Mouse (Mus musculus) ES-E14 (cell line): Measurements from ENCODE around the gene H2al1c. TPM values are rescaled to one million over a fixed set of nuclear protein-coding genes. Genes with fewer than 3 reads are reported as not detected.
"Not testable (repeated sequence)": the region's sequence is repeated elsewhere in the genome, so short reads cannot be mapped to it uniquely, and the experiment has no call there.

Source experiments
- DNase-seq: peaks from one replicate; pipeline ENCODE4 v3.0.0-alpha.2; 2013; ENCODE audit warnings: low read depth, low spot score
- H3K27ac ChIP-seq: 2 replicates; pipeline ENCODE4 v1.5.1; 2012; ENCODE audit warnings: low read depth, mild to moderate bottlenecking, low read length, moderate library complexity, mixed read lengths; ENCODE audit not compliant: poor library complexity, insufficient read depth, severe bottlenecking
- H3K36me3 ChIP-seq: 2 replicates; pipeline ENCODE4 v1.6.1; 2012; ENCODE audit warnings: mild to moderate bottlenecking, low read length, moderate library complexity, mixed read lengths; ENCODE audit not compliant: control insufficient read depth, poor library complexity, insufficient read depth, severe bottlenecking
- H3K4me1 ChIP-seq, 2 experiments: fragments of 150-350 bp in 1 of 2; sonication (generic) in 1 of 2; 2 replicates each; pipeline ENCODE4 v1.6.1; 2012; ENCODE audit warnings: low read length in 2 of 2, mild to moderate bottlenecking in 1 of 2, mixed read lengths in 1 of 2; ENCODE audit not compliant: control insufficient read depth in 2 of 2, insufficient read depth in 2 of 2, poor library complexity in 1 of 2
- H3K4me3 ChIP-seq, 2 experiments: fragments of 150-350 bp in 1 of 2; sonication (generic) in 1 of 2; 2 replicates each; pipeline ENCODE4 v1.5.1; 2012; ENCODE audit warnings: low read length in 2 of 2, low read depth in 1 of 2, mild to moderate bottlenecking in 1 of 2, mixed read lengths in 1 of 2; ENCODE audit not compliant: insufficient read depth in 1 of 2, poor library complexity in 1 of 2, severe bottlenecking in 1 of 2
- H3K9ac ChIP-seq: 2 replicates; pipeline ENCODE4 v1.6.1; 2012; ENCODE audit warnings: low read depth, mild to moderate bottlenecking, low read length, mixed read lengths; ENCODE audit not compliant: poor library complexity, insufficient read depth, severe bottlenecking
- H3K9me3 ChIP-seq: fragments of 150-350 bp; sonication (generic); 2 replicates; pipeline ENCODE4 v1.6.1; 2012; ENCODE audit warnings: low read depth, mild to moderate bottlenecking, low read length; ENCODE audit not compliant: control insufficient read depth, insufficient read depth
- CHD2 ChIP-seq: IDR thresholded peaks from 2 replicates; pipeline ENCODE4 v1.6.1; 2014; ENCODE audit warnings: mild to moderate bottlenecking, low read depth, low read length, inconsistent platforms
- HCFC1 ChIP-seq: IDR thresholded peaks from 2 replicates; pipeline ENCODE4 v1.6.1; 2012; ENCODE audit warnings: low read length, inconsistent platforms, borderline replicate concordance; ENCODE audit not compliant: insufficient read depth
- MAFK ChIP-seq: IDR thresholded peaks from 2 replicates; pipeline ENCODE4 v1.6.1; 2014; ENCODE audit warnings: mild to moderate bottlenecking, low read depth, low read length, inconsistent platforms; ENCODE audit not compliant: insufficient read depth
- ZC3H11A ChIP-seq: IDR thresholded peaks from 2 replicates; pipeline ENCODE4 v1.6.1; 2012; ENCODE audit warnings: low read depth, mild to moderate bottlenecking, inconsistent platforms, low read length, borderline replicate concordance
- ZNF384 ChIP-seq: IDR thresholded peaks from 2 replicates; pipeline ENCODE4 v1.6.1; 2012; ENCODE audit warnings: low read depth, low read length, inconsistent platforms
- in situ Hi-C, 2 experiments: fragments of 600-800 bp; cut with MboI; formaldehyde crosslinking; loops; one replicate each; pipeline ENCODE4 v1.15.1; 2025; ENCODE audit warnings: low sequenced_read_pairs in 2 of 2, inconsistent platforms in 1 of 2; ENCODE audit not compliant: unreplicated experiment in 2 of 2
- total RNA-seq: library from RNA; depleted of rRNA; stranded (reverse); fragments of 300-350 nt; gene quantifications from 2 replicates; pipeline ENCODE4 v1.2.3, GENCODE M21; 2012; rRNA removed

H2al1c gene
- total RNA-seq, result not detected in 2 replicates

- H3K4me3 ChIP-seq, H3K9ac ChIP-seq, in situ Hi-C loops, H3K4me1 ChIP-seq, H3K9me3 ChIP-seq, DNase-seq, H3K27ac ChIP-seq, H3K36me3 ChIP-seq: not testable (repeated sequence)
Observed at GRCm38 (mm10) chrX:11305355-11305754, at the start of gene H2al1c. TSS of gene H2al1c (plus strand) at chrX:11305655.

- H3K4me3 ChIP-seq, result no peak overlapping the region
- H3K9ac ChIP-seq, result no peak overlapping the region
- H3K9me3 ChIP-seq, result no peaks in the 10 kb centered on the region
- no peaks in the 10 kb centered on the region for H3K4me1 ChIP-seq
- no peak overlapping the region for H3K27ac ChIP-seq
- TF ChIP-seq ZC3H11A (no peak), MAFK (no peak), ZNF384 (no peak), CHD2 (no peak)
- in situ Hi-C loops, result no loop called here
- H3K36me3 ChIP-seq, result no peaks in the 10 kb centered on the region
- no peak for DNase-seq
Observed at GRCm38 (mm10) chrX:11264918-11265317, 40.5 kb upstream of the H2al1c start.

GRCm38 (mm10) chrX:11267791-11268190 is 37.7 kb upstream of the H2al1c start:
- no peak for DNase-seq
- Histone ChIP-seq H3K9ac (no peak overlapping the region), H3K4me3 (no peak overlapping the region), H3K9me3 (no peaks in the 10 kb centered on the region), H3K27ac (no peak overlapping the region), H3K4me1 (no peaks in the 10 kb centered on the region), H3K36me3 (no peaks in the 10 kb centered on the region)
- in situ Hi-C loops, result no loop called here
- TF ChIP-seq MAFK (no peak), ZC3H11A (no peak), CHD2 (no peak), ZNF384 (no peak), HCFC1 (no peak)

GRCm38 (mm10) chrX:11269074-11269473 is 36.4 kb upstream of the H2al1c start:
- in situ Hi-C loops, result no loop called here
- H3K4me1 ChIP-seq, result no peaks in the 10 kb centered on the region
- H3K36me3 ChIP-seq, result no peaks in the 10 kb centered on the region
- TF ChIP-seq MAFK (no peak), HCFC1 (no peak), CHD2 (no peak), ZNF384 (no peak)
- no peaks in the 10 kb centered on the region for H3K9me3 ChIP-seq
- no peak overlapping the region for H3K27ac ChIP-seq
- no peak for DNase-seq
- no peak overlapping the region for H3K4me3 ChIP-seq
- no peak overlapping the region for H3K9ac ChIP-seq

GRCm38 (mm10) chrX:11273190-11273589 is 32.3 kb upstream of the H2al1c start:
- TF ChIP-seq ZC3H11A (no peak), HCFC1 (no peak), ZNF384 (no peak), CHD2 (no peak), MAFK (no peak)
- Histone ChIP-seq H3K36me3 (no peaks in the 10 kb centered on the region), H3K4me3 (no peak overlapping the region), H3K27ac (no peak overlapping the region), H3K4me1 (no peaks in the 10 kb centered on the region), H3K9ac (no peak overlapping the region), H3K9me3 (no peaks in the 10 kb centered on the region)
- in situ Hi-C loops, result no loop called here
- no peak for DNase-seq
